Mouse (Mus musculus): ENCODE results near the gene Cdc5l. TPM values are rescaled to one million over a fixed set of nuclear protein-coding genes. Genes with fewer than 3 reads are reported as not detected.
A peak's percentile ranks its signal among the peaks of the same experiment; 100 is the strongest.

The Cdc5l gene
- polyA plus RNA-seq (2014; fragmentation: Nextera tagmentation; extraction: Ambion mirVana) = 68.9 and 69.1 TPM in 2 replicates

GRCm38 (mm10) chr17:45433419-45434261 is at the start of gene Cdc5l:
TSS of gene Cdc5l (minus strand) at chr17:45433737.
- peaks cover 15% of the 10 kb centered on the region for H3K4me1 ChIP-seq (ENCODE audit: control insufficient read depth, insufficient read depth, low read length)
- H3K9me3 ChIP-seq (ENCODE audit: control insufficient read depth, low read length) = no peaks in the 10 kb centered on the region
- ATAC-seq (ENCODE audit: low read depth) = peak; percentile 97
- peak within 1 kb of the TSS; percentile 89 for H3K4me3 ChIP-seq (ENCODE audit: low read depth, low read length)
- H3K4me2 ChIP-seq (ENCODE audit: low read depth, low read length) = peak within 1 kb of the TSS; percentile 97
- H3K36me3 ChIP-seq (ENCODE audit: control insufficient read depth, insufficient read depth, low read length) = no peaks in the 10 kb centered on the region
- H3K9ac ChIP-seq (replicated peaks; ENCODE audit: low read depth, low read length) = peak within 1 kb of the TSS; percentile 75
- no peaks in the 10 kb centered on the region for H3K27me3 ChIP-seq (ENCODE audit: control insufficient read depth, insufficient read depth, low read length)
- under 1% methylated on average over 73 of the region's 73 CpGs for WGBS
- H3K27ac ChIP-seq (ENCODE audit: low read depth, low read length) = peak within 1 kb of the TSS; percentile 94

GRCm38 (mm10) chr17:45480429-45480828 is 46.9 kb upstream of the Cdc5l start:
- no peaks in the 10 kb centered on the region for H3K27me3 ChIP-seq (ENCODE audit: control insufficient read depth, insufficient read depth, low read length)
- no peak overlapping the region for H3K9ac ChIP-seq (replicated peaks; ENCODE audit: low read depth, low read length)
- H3K4me1 ChIP-seq (ENCODE audit: control insufficient read depth, insufficient read depth, low read length) = no peaks in the 10 kb centered on the region
- H3K9me3 ChIP-seq (ENCODE audit: control insufficient read depth, low read length) = 0 out of 2 replicates have a peak, but pooled peaks cover 2% of the 10 kb centered on the region
- H3K4me3 ChIP-seq (ENCODE audit: low read depth, low read length) = no peak overlapping the region
- H3K36me3 ChIP-seq (ENCODE audit: control insufficient read depth, insufficient read depth, low read length) = no peaks in the 10 kb centered on the region
- ATAC-seq (ENCODE audit: low read depth) = no peak
- H3K4me2 ChIP-seq (ENCODE audit: low read depth, low read length) = no peak overlapping the region
- 40% methylated on average over 2 of the region's 2 CpGs for WGBS
- no peak overlapping the region for H3K27ac ChIP-seq (ENCODE audit: low read depth, low read length)

- WGBS = 21% methylated on average over 12 of the region's 12 CpGs
- H3K36me3 ChIP-seq (ENCODE audit: control insufficient read depth, insufficient read depth, low read length) = no peaks in the 10 kb centered on the region
- H3K9me3 ChIP-seq (ENCODE audit: control insufficient read depth, low read length) = 0 out of 2 replicates have a peak, but pooled peaks cover 2% of the 10 kb centered on the region
- no peak overlapping the region for H3K4me2 ChIP-seq (ENCODE audit: low read depth, low read length)
- ATAC-seq (ENCODE audit: low read depth) = peak; percentile 58; the same call in 1 of the 2 replicates
- no peak overlapping the region for H3K4me3 ChIP-seq (ENCODE audit: low read depth, low read length)
- H3K27ac ChIP-seq (ENCODE audit: low read depth, low read length) = no peak overlapping the region
- peaks cover 6% of the 10 kb centered on the region for H3K4me1 ChIP-seq (ENCODE audit: control insufficient read depth, insufficient read depth, low read length)
- no peak overlapping the region for H3K9ac ChIP-seq (replicated peaks; ENCODE audit: low read depth, low read length)
- no peaks in the 10 kb centered on the region for H3K27me3 ChIP-seq (ENCODE audit: control insufficient read depth, insufficient read depth, low read length)
These were observed 44.8 kb upstream of the Cdc5l start for GRCm38 (mm10) chr17:45478234-45478825.

- WGBS = 4% methylated on average over 30 of the region's 30 CpGs
- no peak within 1 kb of the TSS for H3K27ac ChIP-seq (ENCODE audit: low read depth, low read length)
- peak within 1 kb of the TSS; percentile 32 for H3K4me3 ChIP-seq (ENCODE audit: low read depth, low read length)
- no peaks in the 10 kb centered on the region for H3K27me3 ChIP-seq (ENCODE audit: control insufficient read depth, insufficient read depth, low read length)
- peak; percentile 87 for ATAC-seq (ENCODE audit: low read depth)
- H3K4me2 ChIP-seq (ENCODE audit: low read depth, low read length) = peak within 1 kb of the TSS; percentile 59
- H3K36me3 ChIP-seq (ENCODE audit: control insufficient read depth, insufficient read depth, low read length) = no peaks in the 10 kb centered on the region
- peaks cover 6% of the 10 kb centered on the region for H3K4me1 ChIP-seq (ENCODE audit: control insufficient read depth, insufficient read depth, low read length)
- peak within 1 kb of the TSS; percentile 35 for H3K9ac ChIP-seq (replicated peaks; ENCODE audit: low read depth, low read length)
- H3K9me3 ChIP-seq (ENCODE audit: control insufficient read depth, low read length) = no peaks in the 10 kb centered on the region
These were observed 41.3 kb upstream of the Cdc5l start, which contains the start of gene Spats1 for GRCm38 (mm10) chr17:45474669-45475465. TSS of gene Spats1 (minus strand) at chr17:45475415.

- H3K27me3 ChIP-seq (ENCODE audit: control insufficient read depth, insufficient read depth, low read length) = no peaks in the 10 kb centered on the region
- H3K9ac ChIP-seq (replicated peaks; ENCODE audit: low read depth, low read length) = no peak overlapping the region
- peak overlapping the region; percentile 59 for H3K4me2 ChIP-seq (ENCODE audit: low read depth, low read length)
- H3K36me3 ChIP-seq (ENCODE audit: control insufficient read depth, insufficient read depth, low read length) = no peaks in the 10 kb centered on the region
- H3K27ac ChIP-seq (ENCODE audit: low read depth, low read length) = no peak overlapping the region
- peak; percentile 19; the same call in 1 of the 2 replicates for ATAC-seq (ENCODE audit: low read depth)
- H3K9me3 ChIP-seq (ENCODE audit: control insufficient read depth, low read length) = no peaks in the 10 kb centered on the region
- peak overlapping the region; percentile 32 for H3K4me3 ChIP-seq (ENCODE audit: low read depth, low read length)
- 69% methylated on average over 8 of the region's 8 CpGs for WGBS
- peaks cover 6% of the 10 kb centered on the region for H3K4me1 ChIP-seq (ENCODE audit: control insufficient read depth, insufficient read depth, low read length)
These were observed 40.6 kb upstream of the Cdc5l start for GRCm38 (mm10) chr17:45474146-45474545.

- no peaks in the 10 kb centered on the region for H3K27me3 ChIP-seq (ENCODE audit: control insufficient read depth, insufficient read depth, low read length)
- H3K9ac ChIP-seq (replicated peaks; ENCODE audit: low read depth, low read length) = no peak overlapping the region
- no peak overlapping the region for H3K27ac ChIP-seq (ENCODE audit: low read depth, low read length)
- WGBS = 77% methylated on average over 6 of the region's 6 CpGs
- no peak for ATAC-seq (ENCODE audit: low read depth)
- peaks cover 6% of the 10 kb centered on the region for H3K4me1 ChIP-seq (ENCODE audit: control insufficient read depth, insufficient read depth, low read length)
- H3K4me3 ChIP-seq (ENCODE audit: low read depth, low read length) = no peak overlapping the region
- no peaks in the 10 kb centered on the region for H3K36me3 ChIP-seq (ENCODE audit: control insufficient read depth, insufficient read depth, low read length)
- no peaks in the 10 kb centered on the region for H3K9me3 ChIP-seq (ENCODE audit: control insufficient read depth, low read length)
- no peak overlapping the region for H3K4me2 ChIP-seq (ENCODE audit: low read depth, low read length)
These were observed 40.1 kb upstream of the Cdc5l start for GRCm38 (mm10) chr17:45473667-45474066.

- Histone ChIP-seq H3K27me3 (ENCODE audit: control insufficient read depth, insufficient read depth, low read length) (no peaks in the 10 kb centered on the region), H3K4me2 (ENCODE audit: low read depth, low read length) (no peak overlapping the region), H3K36me3 (ENCODE audit: control insufficient read depth, insufficient read depth, low read length) (no peaks in the 10 kb centered on the region), H3K27ac (ENCODE audit: low read depth, low read length) (no peak overlapping the region), H3K4me1 (ENCODE audit: control insufficient read depth, insufficient read depth, low read length) (peaks cover 6% of the 10 kb centered on the region), H3K9ac (replicated peaks; ENCODE audit: low read depth, low read length) (no peak overlapping the region), H3K4me3 (ENCODE audit: low read depth, low read length) (no peak overlapping the region), H3K9me3 (ENCODE audit: control insufficient read depth, low read length) (no peaks in the 10 kb centered on the region; the same call in 1 of the 2 replicates)
- ATAC-seq (ENCODE audit: low read depth) = no peak
- 88% methylated on average over 7 of the region's 7 CpGs for WGBS
These were observed 37.2 kb upstream of the Cdc5l start for GRCm38 (mm10) chr17:45470726-45471125.

- no peaks in the 10 kb centered on the region for H3K4me1 ChIP-seq (ENCODE audit: control insufficient read depth, insufficient read depth, low read length)
- no peaks in the 10 kb centered on the region; the same call in 1 of the 2 replicates for H3K9me3 ChIP-seq (ENCODE audit: control insufficient read depth, low read length)
- no peaks in the 10 kb centered on the region for H3K27me3 ChIP-seq (ENCODE audit: control insufficient read depth, insufficient read depth, low read length)
- no peak overlapping the region for H3K9ac ChIP-seq (replicated peaks; ENCODE audit: low read depth, low read length)
- H3K36me3 ChIP-seq (ENCODE audit: control insufficient read depth, insufficient read depth, low read length) = no peaks in the 10 kb centered on the region
- ATAC-seq (ENCODE audit: low read depth) = no peak
- H3K27ac ChIP-seq (ENCODE audit: low read depth, low read length) = no peak overlapping the region
- no peak overlapping the region for H3K4me2 ChIP-seq (ENCODE audit: low read depth, low read length)
- no peak overlapping the region for H3K4me3 ChIP-seq (ENCODE audit: low read depth, low read length)
- WGBS = 84% methylated on average over 5 of the region's 5 CpGs
These were observed 34.8 kb upstream of the Cdc5l start for GRCm38 (mm10) chr17:45468302-45468701.

Data from neural tube, embryonic 14.5 days (tissue).